Mouse (Mus musculus) Patski (cell line): ENCODE measurements around the gene Vdac1. TPM values are rescaled to one million over a fixed set of nuclear protein-coding genes. Genes with fewer than 3 reads are reported as not detected.

Experiments used
- ATAC-seq: fragments of 100-300 bp; one replicate; pipeline ENCODE4 v1.8.0; 2021
- CTCF ChIA-PET: fragments of 350-600 bp; sonication (Branson Sonifier 250); formaldehyde crosslinking; loops from one replicate; lab custom pipeline; 2022; ENCODE audit warnings: inconsistent platforms; lab: Charles Lee
- POLR2A ChIA-PET: fragments of 350-600 bp; sonication (Branson Sonifier 250); formaldehyde crosslinking; loops from one replicate; lab custom pipeline; 2022; ENCODE audit warnings: antibody characterized with exemption, inconsistent platforms; lab: Charles Lee
- DNase-seq: peaks from one replicate; pipeline ENCODE4 v3.0.0-alpha.2; 2011; ENCODE audit warnings: low read depth, low spot score
- H3K27me3 ChIP-seq: fragments of 371-371 bp; one replicate; pipeline ENCODE4 v1.5.1; 2021
- CTCF ChIP-seq: fragments of 100-300 bp; IDR thresholded peaks from one replicate; pipeline ENCODE4 v1.5.1; 2021
- in situ Hi-C: fragments of 300-500 bp; cut with MboI; formaldehyde crosslinking; loops from 3 replicates; pipeline ENCODE4 v1.11.1; 2018; ENCODE audit warnings: low pct_unique_long_range_greater_than_20kb, mixed read lengths
- polyA plus RNA-seq: library from polyadenylated mRNA; unstranded; gene quantifications from one replicate; pipeline ENCODE4 v1.2.3, GENCODE M21; 2021

Gene Vdac1
- polyA plus RNA-seq, 1 experiment from 2014 or later = 498 TPM

DNA sequence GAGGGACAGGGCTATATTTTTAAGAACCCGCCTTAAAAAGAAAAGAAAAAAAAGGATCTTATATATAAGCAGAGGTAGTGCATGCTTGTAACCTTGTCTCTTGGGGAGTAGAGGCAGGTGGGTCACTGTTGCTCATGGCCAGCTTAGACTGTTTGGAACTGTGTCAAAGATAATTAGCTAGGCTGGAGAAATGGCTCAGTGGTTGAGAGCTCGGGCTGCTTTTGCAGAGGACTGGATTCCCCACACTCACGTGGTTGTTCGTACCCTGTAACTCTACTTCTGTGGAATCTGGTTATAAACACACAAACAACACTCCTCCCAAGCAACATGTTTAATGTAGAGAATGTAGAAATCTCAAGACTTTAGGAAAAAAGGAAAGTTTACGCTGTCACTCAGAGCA lies 43.5 kb downstream of the Vdac1 start:
- in situ Hi-C loops = no loop called here
- ATAC-seq (no peak), DNase-seq (no peak)
- TF ChIP-seq CTCF = no peak
- ChIA-PET POLR2A (no interaction called here), CTCF (no interaction called here)
- no peaks in the 10 kb centered on the region for H3K27me3 ChIP-seq

DNA sequence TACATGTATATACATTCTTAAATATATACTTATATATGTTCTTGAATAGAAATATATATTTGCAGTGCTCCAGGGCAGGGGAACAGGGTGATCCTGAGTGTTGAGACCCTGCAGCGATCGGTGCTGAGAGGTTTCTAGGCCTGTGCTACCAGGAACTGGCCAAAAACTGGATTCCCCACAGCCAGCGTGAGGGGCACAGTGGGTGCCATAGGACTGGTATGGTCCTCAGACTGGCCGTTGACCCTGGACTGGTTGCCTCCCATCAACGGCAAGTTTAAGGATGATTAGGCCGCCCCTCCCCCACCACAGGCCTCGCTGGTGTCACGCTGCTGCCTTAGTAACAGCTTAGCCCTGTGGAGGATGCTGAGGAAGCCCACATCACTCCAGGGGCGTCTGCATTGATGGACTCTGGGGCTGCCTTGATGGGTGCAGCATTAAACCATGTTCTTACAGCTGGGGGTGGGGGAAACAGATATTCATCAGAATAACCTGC lies 44.6 kb downstream of the Vdac1 start:
- ATAC-seq (no peak), DNase-seq (no peak)
- in situ Hi-C loops = no loop called here
- no peaks in the 10 kb centered on the region for H3K27me3 ChIP-seq
- no peak for TF ChIP-seq CTCF
- ChIA-PET CTCF (interaction anchor here (2.1 kb wide), 1 partner anchor 16 kb away, joined by 6 read pairs; no protein-coding TSS in a partner anchor), POLR2A (no interaction called here)

DNA sequence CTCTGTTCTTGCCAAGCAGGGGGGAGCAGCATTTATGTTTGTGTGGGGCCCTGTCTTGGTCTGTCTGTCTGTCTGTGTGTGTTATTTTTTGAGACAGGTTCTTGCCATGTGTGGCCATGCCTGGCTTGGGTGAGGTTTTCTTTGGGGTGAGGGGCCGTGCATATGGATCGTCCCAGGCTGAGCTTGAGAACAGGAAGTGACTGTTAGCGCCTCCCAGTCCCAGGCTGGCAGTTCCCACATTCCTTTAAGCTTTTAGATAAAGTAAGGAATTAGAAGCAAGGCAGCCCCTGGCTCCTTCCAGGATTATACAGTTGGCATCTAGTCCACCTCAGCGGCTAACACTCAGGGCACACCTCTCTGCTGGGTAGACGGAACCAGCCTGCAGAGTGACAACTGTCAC lies 48.7 kb downstream of the Vdac1 start:
- no peak for ATAC-seq

DNA sequence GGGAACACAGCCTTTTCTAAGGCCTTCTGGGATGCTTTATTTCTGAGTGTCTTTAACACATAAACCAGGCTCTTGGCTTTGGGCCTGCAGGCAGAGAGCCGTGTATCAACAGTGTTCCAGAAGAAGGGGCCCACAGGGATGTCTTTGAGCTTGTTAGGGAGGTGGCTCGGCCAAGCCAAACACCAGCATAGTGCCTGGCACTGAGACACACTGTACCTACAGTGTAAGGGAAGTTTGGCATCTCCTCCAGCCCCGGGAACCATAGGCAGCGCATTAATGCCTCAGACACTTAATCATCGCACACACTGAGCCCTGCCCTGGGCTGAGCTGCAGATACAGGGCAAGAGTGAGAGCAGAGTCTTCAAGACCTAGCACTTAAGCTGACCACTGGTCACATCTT lies 57.7 kb downstream of the Vdac1 start:
- no peak for DNase-seq
- no peak for TF ChIP-seq CTCF

More for the DNA sequence above, 48.7 kb downstream of the Vdac1 start:
- no peak for TF ChIP-seq CTCF
- POLR2A ChIA-PET = interaction anchor here (0.6 kb wide), 1 partner anchor 19 kb away, joined by 3 read pairs; no protein-coding TSS in a partner anchor
- in situ Hi-C loops = no loop called here
- no peak for DNase-seq
- CTCF ChIA-PET = no interaction called here
- no peaks in the 10 kb centered on the region for H3K27me3 ChIP-seq

DNA sequence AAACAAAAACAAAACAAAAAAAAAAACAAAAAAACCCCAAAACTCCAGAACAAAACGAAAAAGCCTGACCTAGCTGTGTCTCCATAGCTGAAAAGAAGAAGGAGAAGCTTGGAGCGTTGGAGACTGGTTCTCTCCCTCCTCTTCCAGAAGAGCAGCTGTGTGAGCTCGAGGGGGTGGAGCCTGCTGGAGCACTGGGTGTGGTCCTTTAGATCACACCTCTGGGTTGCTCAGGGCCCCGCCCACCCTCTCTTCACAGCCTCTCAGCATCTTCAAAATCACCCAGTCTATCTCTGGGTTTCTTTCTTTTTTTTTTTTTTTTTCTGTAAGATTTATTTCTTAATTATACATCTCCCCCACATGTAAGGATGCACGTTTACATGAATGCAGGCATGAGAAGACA lies 58.6 kb downstream of the Vdac1 start:
- ChIA-PET CTCF (no interaction called here), POLR2A (interaction anchor here (0.7 kb wide), 1 partner anchor 1046 kb away, joined by 4 read pairs; no protein-coding TSS in a partner anchor)
- DNase-seq = no peak

More for the DNA sequence above, 57.7 kb downstream of the Vdac1 start:
- ChIA-PET POLR2A (no interaction called here), CTCF (no interaction called here)
- ATAC-seq = peak; percentile 62
- in situ Hi-C loops = no loop called here
- H3K27me3 ChIP-seq = peaks cover under 1% of the 10 kb centered on the region

DNA sequence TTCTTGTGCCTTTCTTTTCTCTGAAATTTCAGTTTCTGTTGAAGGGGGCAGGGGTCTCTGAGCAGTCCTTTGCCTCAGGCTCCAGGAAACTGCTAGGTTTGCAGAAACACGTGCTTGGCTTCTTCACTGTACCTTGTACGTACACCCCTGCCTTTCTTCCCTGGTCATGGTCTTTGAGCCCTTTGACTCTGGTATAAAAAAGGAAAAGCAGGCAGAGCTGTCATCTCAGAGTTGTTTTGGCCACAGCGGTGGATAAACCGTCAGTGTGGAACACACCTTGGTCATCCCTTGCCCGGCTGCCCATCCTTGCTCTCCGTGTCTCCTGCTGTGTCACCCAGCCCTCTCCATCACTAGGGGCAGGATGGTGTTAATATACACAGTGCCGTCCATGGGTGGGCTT lies 59.2 kb downstream of the Vdac1 start:
- ATAC-seq = no peak
- peaks cover 4% of the 10 kb centered on the region for H3K27me3 ChIP-seq
- POLR2A ChIA-PET = interaction anchor here (0.8 kb wide), 1 partner anchor 43 kb away, joined by 3 read pairs; no protein-coding TSS in a partner anchor
- in situ Hi-C loops = loop anchor here (5.0 kb wide), 2 partner anchors 612 to 837 kb away; no protein-coding TSS in a partner anchor
- no peak for TF ChIP-seq CTCF
- no peak for DNase-seq
- CTCF ChIA-PET = no interaction called here

More for the DNA sequence above, 58.6 kb downstream of the Vdac1 start:
- TF ChIP-seq CTCF = no peak
- ATAC-seq = no peak
- in situ Hi-C loops = no loop called here
- H3K27me3 ChIP-seq = peaks cover 4% of the 10 kb centered on the region

DNA sequence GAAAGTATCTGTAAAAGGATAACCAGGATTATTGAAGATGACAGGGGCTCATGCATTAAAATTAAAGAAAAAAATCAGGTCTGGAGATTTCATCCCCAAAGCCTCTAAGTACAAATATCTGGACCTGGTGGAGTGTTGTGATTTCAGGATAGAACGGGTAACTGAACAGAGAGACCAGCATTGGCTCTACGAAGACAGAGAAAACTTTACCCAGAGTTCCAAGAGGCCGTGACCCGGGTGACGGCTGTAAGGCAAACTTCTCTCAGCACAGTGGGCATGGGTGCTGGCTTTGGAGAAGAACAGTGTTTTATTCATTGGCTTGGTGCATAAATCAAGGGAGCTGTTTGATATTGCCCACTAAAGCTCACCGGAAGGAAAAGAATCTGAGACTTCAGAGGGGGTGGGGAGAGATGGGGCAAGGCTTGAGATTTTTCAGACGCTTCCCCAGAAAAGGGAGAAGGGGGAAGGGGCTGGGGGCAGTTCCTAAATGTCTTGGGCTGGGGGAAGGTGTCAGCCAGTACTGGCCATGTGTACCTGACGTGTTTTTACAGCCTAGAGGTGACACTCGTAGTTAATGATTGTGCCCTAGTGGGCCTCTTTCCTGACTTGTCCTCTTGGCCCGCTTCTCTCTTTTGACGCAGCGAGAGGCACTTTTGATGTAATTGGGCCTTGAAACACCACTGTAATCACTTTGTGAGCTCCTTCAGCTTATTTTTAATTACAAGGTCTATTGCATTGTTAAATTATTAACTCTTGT lies 59.8 kb downstream of the Vdac1 start:
- peaks cover 4% of the 10 kb centered on the region for H3K27me3 ChIP-seq
- in situ Hi-C loops = loop anchor here (5.0 kb wide), 2 partner anchors 612 to 837 kb away; no protein-coding TSS in a partner anchor
- TF ChIP-seq CTCF = no peak
- POLR2A ChIA-PET = interaction anchor here (0.6 to 0.8 kb wide), 2 partner anchors 42 to 613 kb away, joined by 3 read pairs; no protein-coding TSS in a partner anchor
- CTCF ChIA-PET = interaction anchor here (0.8 to 2.1 kb wide), 7 partner anchors 14 to 834 kb away, joined by 3 to 9 read pairs (median 3); no protein-coding TSS in a partner anchor
- DNase-seq = no peak
- no peak for ATAC-seq

DNA sequence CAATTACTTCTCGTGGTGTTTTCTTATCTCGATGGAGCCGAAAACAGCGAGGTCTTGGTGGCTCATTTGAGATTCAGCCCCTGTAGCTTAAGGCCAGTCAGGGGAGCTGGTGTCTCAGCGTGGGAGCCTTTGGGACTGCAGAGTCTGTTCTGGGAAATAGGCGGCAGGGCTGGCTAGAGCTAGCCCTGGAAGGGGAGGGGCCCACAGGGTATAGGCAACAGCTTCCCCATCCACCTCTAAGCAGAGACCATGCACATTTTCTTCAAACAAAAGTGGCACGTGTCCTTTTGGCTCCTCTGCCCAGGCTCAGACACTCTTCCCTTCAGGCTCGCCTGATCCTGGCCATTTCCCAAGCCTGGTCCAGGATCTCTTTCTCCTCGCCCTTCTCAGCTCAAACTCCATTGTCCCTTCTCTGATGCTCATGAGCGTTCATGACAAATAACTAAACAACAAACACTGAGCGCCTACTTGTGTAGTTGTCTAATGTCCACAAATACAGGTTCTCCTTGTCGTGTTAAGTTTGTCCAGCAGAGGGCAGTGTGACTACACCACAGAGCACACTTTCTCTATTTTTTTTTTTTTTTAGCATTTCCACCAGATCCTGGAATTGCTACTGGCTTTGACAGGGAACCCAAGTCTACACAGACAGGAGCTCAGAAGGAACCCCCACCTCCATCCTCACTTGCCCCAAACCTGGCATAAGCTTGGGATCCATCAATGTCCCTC lies 60.6 kb downstream of the Vdac1 start:
- ChIA-PET CTCF (interaction anchor here (0.8 to 2.1 kb wide), 9 partner anchors 11 to 834 kb away, joined by 3 to 9 read pairs (median 3); no protein-coding TSS in a partner anchor), POLR2A (interaction anchor here (0.6 kb wide), 1 partner anchor 613 kb away, joined by 3 read pairs; no protein-coding TSS in a partner anchor)
- no peak for DNase-seq
- H3K27me3 ChIP-seq = peaks cover 4% of the 10 kb centered on the region
- ATAC-seq = no peak
- peak; percentile 69 for TF ChIP-seq CTCF
- in situ Hi-C loops = loop anchor here (5.0 kb wide), 2 partner anchors 611 to 836 kb away; no protein-coding TSS in a partner anchor

DNA sequence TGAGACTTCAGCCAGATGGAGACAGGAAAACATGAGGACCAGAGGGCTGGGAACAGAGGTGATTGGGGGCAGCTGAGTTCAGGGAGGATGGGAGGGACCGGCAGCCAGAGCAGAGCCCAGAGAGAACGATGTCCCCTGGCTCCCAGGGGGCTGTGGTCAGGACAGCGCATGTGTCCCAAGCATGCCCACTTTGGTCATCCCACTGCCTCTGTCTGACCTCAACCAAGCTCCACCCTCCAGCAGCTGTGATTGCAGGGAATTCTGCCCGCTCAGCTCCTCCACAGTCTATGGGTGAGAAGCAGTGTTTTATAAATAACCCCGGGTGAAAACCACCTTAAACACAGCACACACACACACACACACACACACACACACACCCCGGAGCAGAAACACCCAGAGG lies 68.8 kb downstream of the Vdac1 start:
- no peak for TF ChIP-seq CTCF
- ChIA-PET POLR2A (no interaction called here), CTCF (no interaction called here)
- no peak for ATAC-seq
- H3K27me3 ChIP-seq = no peaks in the 10 kb centered on the region
- in situ Hi-C loops = no loop called here
- no peak for DNase-seq

DNA sequence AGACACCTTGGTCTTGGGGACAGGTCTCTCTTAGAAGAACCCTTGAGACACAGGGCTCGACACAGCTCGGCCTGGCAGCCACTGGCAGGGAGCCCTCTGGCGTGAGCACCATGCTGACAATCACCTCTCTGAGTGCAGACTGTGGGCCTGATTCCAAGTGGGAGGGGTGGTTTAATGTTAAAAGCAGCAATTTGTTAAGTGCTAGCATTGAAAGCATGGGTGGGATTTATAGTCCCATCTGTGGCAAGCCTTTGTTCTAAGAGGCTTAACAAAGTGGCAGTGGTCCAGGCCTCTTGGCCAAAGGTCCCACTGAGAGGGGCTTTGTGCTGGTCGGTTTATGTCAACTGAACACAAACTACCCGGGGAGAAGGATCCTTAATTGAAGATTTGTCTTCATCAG lies 70.9 kb downstream of the Vdac1 start:
- TF ChIP-seq CTCF = no peak

More for the DNA sequence above, 70.9 kb downstream of the Vdac1 start:
- ATAC-seq (no peak), DNase-seq (no peak)
- CTCF ChIA-PET = interaction anchor here (1.5 kb wide), 1 partner anchor 10 kb away, joined by 3 read pairs; no protein-coding TSS in a partner anchor
- POLR2A ChIA-PET = no interaction called here
- H3K27me3 ChIP-seq = peaks cover 2% of the 10 kb centered on the region
- in situ Hi-C loops = loop anchor here (10.0 kb wide), 1 partner anchor 193 kb away; no protein-coding TSS in a partner anchor
